In genomic region chr7:70633577-70633976, GRCm38 (mm10) we compare ENCODE assay signal across 10 mouse cellular contexts.
DNase-seq lines count a peak whose midpoint lies in the region; ATAC-seq and TF ChIP-seq lines count a peak whose summit lies in the region.
"Had no signal": no experiment of that assay in that cellular context is flagged by ENCODE, and none has a peak within 500 bp of the region (broad histone marks: within the 10 kb centered on the region; RNA-seq: fewer than 3 reads in every experiment).

No protein-coding gene starts in this region.

- TF ChIP-seq CTCF in left cerebral cortex, adult 2 months (IDR thresholded peaks at IDR 0.05), result no peak

- peaks cover 13% of the 10 kb centered on the region for H3K4me1 ChIP-seq in embryonic facial prominence, embryonic 13.5 days
- H3K4me1 ChIP-seq in hindbrain, embryonic 16.5 days (ENCODE audit: control insufficient read depth, insufficient read depth, low read depth, low read length), result peaks cover 6% of the 10 kb centered on the region

- peak overlapping the region; percentile 47 for H3K4me2 ChIP-seq in embryonic facial prominence, embryonic 13.5 days
- peak overlapping the region; percentile 29 for H3K4me2 ChIP-seq in hindbrain, embryonic 16.5 days (ENCODE audit: low read length)
- H3K4me2 ChIP-seq in myocyte (ENCODE audit: low read depth), result peak overlapping the region; percentile 83
- H3K4me2 ChIP-seq: neural tube, embryonic 13.5 days had no signal

- ATAC-seq in embryonic facial prominence, embryonic 13.5 days (ENCODE audit: insufficient number of reproducible peaks, insufficient read depth, low FRiP score, low TSS enrichment, low read depth), result no peak
- ATAC-seq in hindbrain, embryonic 16.5 days, result peak; percentile 14; the same call in 1 of the 2 replicates
- no peak for ATAC-seq in granulocyte monocyte progenitor cell, adult 5-6 weeks (replicated peaks; ENCODE audit: poor library complexity, severe bottlenecking)
- ATAC-seq in activated CD4-positive, CD25-positive, alpha-beta regulatory T cell, adult 4 months, result no peak

- H3K36me3 ChIP-seq in embryonic facial prominence, embryonic 13.5 days, result no peaks in the 10 kb centered on the region
- H3K36me3 ChIP-seq in hindbrain, embryonic 16.5 days (ENCODE audit: control insufficient read depth, insufficient read depth, low read length), result no peaks in the 10 kb centered on the region
- no peaks in the 10 kb centered on the region for H3K36me3 ChIP-seq in myocyte (ENCODE audit: control insufficient read depth, insufficient read depth)
- H3K36me3 ChIP-seq: neural tube, embryonic 13.5 days had no signal

- no peak overlapping the region for H3ac ChIP-seq in myocyte (ENCODE audit: control insufficient read depth, insufficient read length)

- peaks cover 67% of the 10 kb centered on the region for H3K27me3 ChIP-seq in embryonic facial prominence, embryonic 13.5 days
- no peaks in the 10 kb centered on the region for H3K27me3 ChIP-seq in hindbrain, embryonic 16.5 days (replicated peaks; ENCODE audit: control insufficient read depth, insufficient read depth, low read length)
- H3K27me3 ChIP-seq in myocyte (ENCODE audit: control insufficient read depth, insufficient read depth, insufficient read length), result no peaks in the 10 kb centered on the region

- no peak overlapping the region for H3K27ac ChIP-seq in left cerebral cortex, adult 2 months
- no peak overlapping the region for H3K27ac ChIP-seq in embryonic facial prominence, embryonic 13.5 days
- H3K27ac ChIP-seq in hindbrain, embryonic 16.5 days (ENCODE audit: low read depth, low read length), result no peak overlapping the region
- H3K27ac ChIP-seq: neural tube, embryonic 13.5 days had no signal

- no peak overlapping the region for H3K9ac ChIP-seq in embryonic facial prominence, embryonic 13.5 days
- H3K9ac ChIP-seq in hindbrain, embryonic 16.5 days (ENCODE audit: low read depth, low read length), result no peak overlapping the region
- H3K9ac ChIP-seq: neural tube, embryonic 13.5 days had no signal

- no peaks in the 10 kb centered on the region for H3K79me2 ChIP-seq in myocyte (ENCODE audit: control insufficient read depth, insufficient read depth)

- intact Hi-C loops in left cerebral cortex, adult 2 months (cut with DNase I), result no loop called here
- intact Hi-C loops in left cerebral cortex, postnatal 10 days (cut with DNase I), result no loop called here

- peak; percentile 37 to 48 for DNase-seq in left cerebral cortex, adult 2 months (ENCODE audit: extremely low spot score in 1 of 2, low spot score in 2 of 2)
- DNase-seq in left cerebral cortex, postnatal 10 days (ENCODE audit: extremely low spot score in 1 of 2, low spot score in 2 of 2), result no peak
- DNase-seq in urinary bladder, adult 2 months (ENCODE audit: low spot score), result no peak
- DNase-seq: gastrocnemius, postnatal 10 days had no signal

- no peak overlapping the region for H3K4me3 ChIP-seq in left cerebral cortex, adult 2 months
- no peak overlapping the region for H3K4me3 ChIP-seq in embryonic facial prominence, embryonic 13.5 days
- H3K4me3 ChIP-seq in hindbrain, embryonic 16.5 days (ENCODE audit: low read length), result no peak overlapping the region
- no peak overlapping the region for H3K4me3 ChIP-seq in myocyte
- H3K4me3 ChIP-seq: neural tube, embryonic 13.5 days had no signal

- TF ChIP-seq POLR2A in myocyte (IDR thresholded peaks at IDR 0.05; ENCODE audit: insufficient read length, low read depth), result no peak

- WGBS in embryonic facial prominence, embryonic 13.5 days, result 23% methylated on average over 11 of the region's 11 CpGs
- WGBS in hindbrain, embryonic 16.5 days, result 11% methylated on average over 11 of the region's 11 CpGs

- no peaks in the 10 kb centered on the region for H3K9me3 ChIP-seq in embryonic facial prominence, embryonic 13.5 days
- no peaks in the 10 kb centered on the region for H3K9me3 ChIP-seq in hindbrain, embryonic 16.5 days (ENCODE audit: control insufficient read depth, low read length)
- H3K9me3 ChIP-seq: neural tube, embryonic 13.5 days had no signal

TF ChIP-seq in myocyte, 11 proteins besides CTCF, POLR2A, EP300 and RAD21:
- TF ChIP-seq MYOD1 (IDR thresholded peaks at IDR 0.05; ENCODE audit: control insufficient read depth in 1 of 3, insufficient read length in 2 of 3, low read depth in 2 of 3), result no peak
- no peak for TF ChIP-seq MAX (IDR thresholded peaks at IDR 0.05; ENCODE audit: low read depth)
- no peak for TF ChIP-seq USF1 (IDR thresholded peaks at IDR 0.05; ENCODE audit: low read depth)
- TF ChIP-seq CEBPB (IDR thresholded peaks at IDR 0.05; ENCODE audit: insufficient read depth, poor library complexity, severe bottlenecking), result no peak
- TF ChIP-seq TCF3 (IDR thresholded peaks at IDR 0.05; ENCODE audit: insufficient read length, low read depth), result no peak

Comparison
In these comparisons a context has a peak if more than half of its experiments do, and no peak if none do; other contexts are left out.
1. DNase-seq: peak in left cerebral cortex, adult 2 months (2 of 2); none in left cerebral cortex, postnatal 10 days (0 of 2) and urinary bladder, adult 2 months (single experiment).
2. H3K4me2 ChIP-seq: peak in every context shown above with its lines; median percentile 83 in myocyte; 47 in embryonic facial prominence, embryonic 13.5 days; 29 in hindbrain, embryonic 16.5 days.